Mouse (Mus musculus): ENCODE results near the gene Trim37.
A peak's percentile ranks its signal among the peaks of the same experiment; 100 is the strongest.

Trim37 gene

DNA sequence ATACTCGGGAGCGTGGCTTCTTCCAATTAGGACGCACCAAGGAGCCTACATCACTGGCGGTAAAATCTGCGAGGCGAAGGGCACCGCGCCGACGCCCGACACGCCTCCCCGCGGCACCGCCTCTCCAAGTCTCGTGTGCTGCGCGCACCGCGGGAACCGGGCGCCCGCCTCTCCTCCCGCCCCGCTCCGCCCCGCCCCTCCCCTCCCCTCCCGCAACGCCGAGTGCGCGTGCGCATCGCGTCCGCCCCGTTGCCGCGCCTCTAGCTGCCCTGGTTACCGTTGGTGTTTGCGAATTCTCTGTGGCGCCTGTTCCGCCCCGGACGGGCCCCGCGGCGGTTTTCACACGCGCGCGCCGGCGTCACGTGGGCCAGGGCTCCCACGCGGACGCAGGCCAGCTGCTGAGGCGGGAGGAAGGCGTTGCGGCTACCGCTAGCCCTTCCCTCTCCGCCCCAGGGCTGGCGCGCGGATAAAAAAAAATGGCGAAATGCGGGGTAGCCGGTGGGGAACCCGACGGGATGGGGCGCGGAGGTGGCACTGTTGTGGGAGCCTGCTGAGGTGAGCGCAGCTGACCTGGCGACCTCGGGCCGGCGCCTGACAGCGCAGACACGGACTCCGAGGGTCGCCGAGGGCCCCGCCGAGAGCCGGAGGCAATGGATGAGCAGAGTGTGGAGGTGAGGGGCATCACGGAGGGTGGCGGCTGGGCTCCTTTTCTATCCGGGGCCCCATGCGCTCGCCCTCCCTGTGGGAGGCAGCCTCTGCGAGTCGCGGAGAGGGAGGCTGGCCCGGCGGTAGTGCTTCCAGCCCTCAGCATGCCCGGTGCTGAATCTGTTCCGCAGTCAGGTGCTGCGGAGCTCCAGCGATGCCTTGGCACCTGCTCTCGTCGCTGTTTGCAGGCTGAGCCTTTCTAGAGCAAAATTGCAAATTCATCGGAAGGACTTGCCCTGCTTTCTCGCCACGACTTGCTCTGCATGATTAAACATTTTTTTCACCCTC, at the start of gene Trim37:
Gene Trim37 (plus strand): TSS at position 254 of the 993 bp plus-strand sequence.
- peak; percentile 95 for DNase-seq (ENCODE audit: low spot score)

DNA sequence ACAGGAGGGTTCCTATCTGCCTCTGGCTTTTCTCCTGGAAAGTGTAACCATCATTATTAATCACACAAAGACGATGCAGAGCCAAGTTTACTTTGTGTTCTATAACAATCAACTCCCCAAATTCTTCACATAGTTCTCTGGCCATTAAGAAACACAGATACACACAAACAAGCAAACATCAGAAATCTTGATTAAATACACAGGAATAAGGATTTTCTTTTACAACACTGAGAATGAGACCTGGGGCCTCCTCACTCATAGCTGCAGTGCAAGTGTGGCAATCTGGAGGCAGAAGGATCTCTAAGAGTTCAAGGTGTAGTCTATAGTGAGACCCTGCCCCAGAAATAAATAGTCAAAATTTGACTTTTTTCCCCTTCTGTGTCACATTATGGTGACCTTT, 43.2 kb upstream of the Trim37 start:
- DNase-seq (ENCODE audit: low spot score) = no peak

DNA sequence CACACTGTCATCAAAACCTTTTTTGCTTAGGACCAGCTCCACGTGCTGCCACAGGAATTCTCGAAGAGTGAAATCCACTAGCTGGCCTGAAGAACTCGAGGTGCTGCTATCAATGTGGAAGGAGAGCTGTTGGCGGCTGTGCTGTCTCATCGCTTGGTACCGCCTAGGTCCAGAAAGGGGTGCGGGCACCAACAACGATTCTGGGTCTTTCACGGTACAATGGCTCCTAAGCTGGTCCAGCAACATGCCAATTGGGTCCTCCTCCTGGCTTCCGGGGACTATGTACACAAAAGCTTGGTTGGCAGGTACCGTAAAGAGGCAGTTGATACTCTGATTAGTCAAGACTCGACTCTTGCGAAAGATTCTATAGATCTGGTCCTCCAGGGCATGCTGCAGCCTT, 41.4 kb upstream of the Trim37 start:
- DNase-seq (ENCODE audit: low spot score) = no peak

DNA sequence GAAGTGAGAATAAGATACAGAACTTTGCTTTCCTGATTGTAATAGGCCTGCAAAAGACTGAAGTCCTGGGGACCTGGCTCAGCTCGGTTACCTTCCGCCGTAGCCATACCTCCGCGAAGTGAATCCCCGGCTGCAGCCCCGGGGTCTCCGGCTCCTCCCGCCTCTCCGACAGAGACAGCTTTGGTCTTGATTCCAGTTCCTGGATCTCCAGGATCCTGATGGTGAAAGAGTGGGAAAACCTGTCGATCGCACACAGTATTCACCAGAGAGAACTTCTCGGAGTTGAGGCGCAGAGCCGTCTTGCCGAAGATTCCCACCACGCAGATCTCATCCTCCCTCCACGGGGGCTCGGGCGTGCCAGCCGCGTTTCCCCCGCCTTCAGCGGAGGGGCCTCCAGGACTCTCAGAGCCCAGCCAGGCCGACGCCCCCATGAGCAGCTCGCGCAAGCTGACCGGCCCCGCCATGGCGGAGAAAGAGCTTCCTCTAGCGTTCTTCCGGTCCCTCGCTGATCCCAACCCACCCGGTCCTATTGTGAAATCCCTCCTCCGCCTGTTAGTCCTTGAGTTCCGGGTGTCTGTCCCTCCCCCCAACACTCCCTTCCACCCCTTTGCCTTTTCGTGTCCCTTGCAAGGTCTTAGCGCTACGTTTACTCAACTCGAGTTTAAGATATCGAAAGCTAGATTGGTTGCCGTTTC, 40.4 kb upstream of the Trim37 start, which contains the start of gene Smg8:
Gene Smg8 (minus strand): TSS at position 485 of the 695 bp plus-strand sequence.
- peak; percentile 90 for DNase-seq (ENCODE audit: low spot score)

DNA sequence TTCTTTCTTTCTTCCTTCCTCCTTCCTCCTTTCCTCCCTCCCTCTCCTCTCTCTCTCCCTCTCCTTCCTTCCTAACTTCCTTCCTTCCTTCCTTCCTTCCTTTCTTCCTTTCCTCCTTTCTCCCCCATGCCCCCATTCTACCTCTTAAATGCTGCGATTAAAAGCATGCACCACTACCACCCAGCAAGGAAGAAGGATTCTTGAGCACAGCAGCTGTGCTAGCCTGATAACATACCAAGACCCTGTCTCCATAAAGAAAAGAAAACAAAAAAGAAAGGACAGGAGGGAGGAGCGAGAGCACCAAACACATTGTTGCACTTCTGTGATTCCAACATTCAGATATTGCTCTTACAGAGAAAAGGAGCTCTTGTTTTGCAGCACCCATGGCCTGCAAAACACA, 39.7 kb upstream of the Trim37 start:
- no peak for DNase-seq (ENCODE audit: low spot score)

DNA sequence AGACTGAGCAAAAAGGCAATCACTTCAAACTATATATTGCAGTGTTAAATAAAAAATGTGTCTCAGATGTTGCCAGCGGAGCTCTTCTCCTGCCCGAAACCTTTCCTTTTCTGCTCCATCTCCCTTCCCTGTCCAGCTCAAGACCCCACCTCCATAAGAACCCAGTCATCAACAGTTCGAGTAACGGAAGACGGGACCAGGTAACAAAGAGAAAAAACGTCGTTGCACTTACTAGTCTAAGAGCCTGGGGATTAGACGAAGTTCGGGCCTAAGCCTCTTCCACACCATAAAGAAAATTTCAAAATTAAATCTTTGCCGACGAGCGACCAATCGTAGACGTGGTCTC, 18.5 kb upstream of the Trim37 start, which contains the start of gene Prr11:
Gene Prr11 (minus strand): TSS at position 300 of the 346 bp plus-strand sequence.
- DNase-seq (ENCODE audit: low spot score) = no peak

DNA sequence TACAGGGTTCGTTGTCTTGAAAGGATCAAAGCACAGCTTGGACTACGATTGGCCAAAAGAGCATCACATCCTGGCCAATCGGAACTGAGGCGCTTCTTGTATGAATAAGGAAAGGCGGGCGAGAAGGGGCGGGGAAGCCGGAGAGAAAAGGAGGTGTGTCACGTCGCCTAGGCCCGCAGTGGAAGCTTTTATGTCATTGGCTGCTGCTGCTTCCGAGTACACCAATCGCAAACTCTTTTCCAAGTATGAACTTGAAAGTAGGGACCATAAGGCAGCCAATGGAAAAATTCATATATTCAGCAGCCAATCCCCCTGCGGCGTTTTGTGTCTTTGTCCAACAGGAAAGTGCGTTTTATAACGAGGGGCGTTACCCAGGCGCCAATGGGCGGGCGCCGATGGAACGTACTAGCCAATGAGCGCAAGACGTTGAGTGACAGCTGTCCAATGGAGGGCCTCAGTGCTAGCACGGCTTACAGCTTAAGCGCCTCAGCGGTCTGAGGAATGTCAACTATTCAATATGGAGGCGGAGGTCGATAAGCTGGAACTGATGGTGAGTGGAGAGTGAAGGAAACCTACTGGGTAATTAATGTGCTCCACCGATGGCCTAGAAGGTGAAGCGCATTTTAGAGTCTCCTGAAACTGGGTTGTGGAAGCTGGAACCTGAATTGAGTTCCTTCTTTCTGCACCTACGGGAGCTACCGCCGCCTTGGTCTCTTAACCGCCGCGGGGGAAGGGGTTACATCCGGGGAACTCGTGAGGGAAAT, 17.9 kb upstream of the Trim37 start, which contains the start of gene Ska2:
Gene Ska2 (plus strand): TSS at position 480 of the 764 bp plus-strand sequence.
- peak; percentile 100 for DNase-seq (ENCODE audit: low spot score)

DNA sequence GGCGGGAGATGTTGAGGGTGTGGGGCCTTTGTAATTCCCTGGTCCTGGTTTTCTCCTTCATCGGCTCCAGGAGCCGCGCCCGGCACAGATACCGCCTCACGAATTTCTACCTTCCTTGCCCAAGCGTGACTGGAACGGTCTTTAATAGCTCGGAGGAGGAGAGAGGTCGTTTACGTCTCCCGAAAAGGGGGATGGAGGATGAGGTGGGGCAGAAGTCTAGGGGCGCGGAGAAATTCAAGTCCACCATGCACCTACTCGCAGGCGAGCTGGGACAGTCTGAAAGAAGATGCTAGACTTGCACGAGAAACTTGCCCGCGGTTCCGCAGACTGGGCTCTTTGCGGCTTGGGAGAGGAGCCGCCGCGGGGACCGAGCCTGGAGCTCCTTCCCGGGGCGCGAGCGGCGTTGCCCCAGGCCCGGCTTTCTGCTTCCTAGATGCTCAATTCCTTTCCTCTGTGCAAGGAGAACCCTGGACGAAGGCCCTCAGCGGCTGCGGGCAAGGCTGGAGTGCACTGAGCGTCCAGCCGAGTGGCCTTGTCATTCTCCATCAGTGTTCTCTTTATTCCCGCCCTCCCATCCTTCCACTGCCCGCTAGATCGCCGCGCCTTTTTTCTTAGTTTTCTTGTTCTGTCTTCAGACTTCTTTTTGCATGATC, 17.2 kb upstream of the Trim37 start:
- DNase-seq (ENCODE audit: low spot score) = peak; percentile 36

DNA sequence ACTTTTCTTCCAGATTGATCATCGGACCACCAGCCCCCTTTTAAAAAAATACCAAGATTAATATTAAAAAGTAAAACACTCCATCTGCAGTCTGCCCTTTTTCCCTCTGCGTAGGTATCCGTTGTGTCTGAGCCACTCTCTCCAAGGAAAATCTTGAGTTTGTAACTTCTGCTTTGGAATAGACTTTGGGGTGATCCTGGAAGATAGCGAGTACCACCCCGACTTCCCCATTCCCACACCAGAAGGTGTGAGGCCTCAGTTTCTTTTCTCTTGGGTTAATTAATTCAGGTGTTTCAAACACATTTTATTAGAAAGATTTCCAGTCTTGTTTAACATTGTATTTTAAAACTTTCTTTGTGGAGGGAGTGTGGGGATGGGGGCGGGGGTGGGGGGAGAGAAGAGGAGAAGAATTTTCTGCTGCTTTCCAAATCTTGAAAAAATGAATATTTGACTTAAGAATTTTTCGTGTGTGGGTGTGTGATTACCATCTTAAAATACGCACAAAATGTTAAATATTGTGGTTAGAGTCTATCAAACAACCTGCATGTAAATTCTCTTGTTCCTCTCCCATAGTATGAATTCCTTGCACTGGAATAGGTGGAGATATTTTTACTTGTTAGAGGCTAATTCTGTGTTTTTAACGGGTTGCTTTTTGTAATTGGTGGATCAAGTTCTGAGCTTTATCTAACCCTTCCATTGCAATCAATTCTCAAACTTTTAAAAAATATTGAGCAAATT, 16.5 kb upstream of the Trim37 start:
- no peak for DNase-seq (ENCODE audit: low spot score)

DNA sequence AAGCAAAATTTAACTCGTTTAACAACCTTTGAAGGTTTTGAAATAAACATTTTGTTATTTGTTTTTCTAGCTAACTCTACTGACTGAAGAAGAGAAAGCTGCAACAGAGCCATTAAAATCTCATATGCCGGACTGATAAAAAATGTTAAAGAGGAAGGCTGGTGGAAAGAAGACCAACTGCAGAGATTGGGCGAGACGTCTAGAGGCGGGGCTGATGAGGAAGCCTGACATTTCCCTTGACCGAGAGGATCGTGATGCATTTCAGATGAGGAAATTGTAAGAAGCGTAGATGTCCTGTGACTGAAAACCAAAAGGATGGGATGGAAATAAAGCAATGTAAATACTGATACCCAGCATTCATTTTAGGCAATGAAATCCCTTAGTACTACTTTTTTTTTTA, 5.0 kb upstream of the Trim37 start:
- DNase-seq (ENCODE audit: low spot score) = no peak

DNA sequence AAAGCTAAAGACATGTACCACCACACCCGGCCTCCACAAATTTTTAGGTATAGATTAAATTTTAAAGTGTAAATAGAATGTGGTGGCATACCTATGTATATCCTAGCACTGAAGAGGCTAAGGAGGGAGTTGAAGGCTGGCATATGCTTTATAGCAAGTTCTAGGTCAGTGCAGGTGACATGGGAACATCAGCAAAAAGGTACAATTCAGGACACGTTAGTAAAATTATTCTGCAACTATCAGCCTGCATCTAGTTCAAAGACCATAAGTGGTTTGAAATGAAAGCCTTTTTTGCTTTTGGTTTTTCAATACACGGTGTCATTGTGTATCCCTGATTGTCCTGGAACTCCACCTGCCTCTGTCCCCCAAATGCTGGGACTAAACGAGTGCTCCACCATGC, 1.3 kb upstream of the Trim37 start:
- DNase-seq (ENCODE audit: low spot score) = no peak

DNA sequence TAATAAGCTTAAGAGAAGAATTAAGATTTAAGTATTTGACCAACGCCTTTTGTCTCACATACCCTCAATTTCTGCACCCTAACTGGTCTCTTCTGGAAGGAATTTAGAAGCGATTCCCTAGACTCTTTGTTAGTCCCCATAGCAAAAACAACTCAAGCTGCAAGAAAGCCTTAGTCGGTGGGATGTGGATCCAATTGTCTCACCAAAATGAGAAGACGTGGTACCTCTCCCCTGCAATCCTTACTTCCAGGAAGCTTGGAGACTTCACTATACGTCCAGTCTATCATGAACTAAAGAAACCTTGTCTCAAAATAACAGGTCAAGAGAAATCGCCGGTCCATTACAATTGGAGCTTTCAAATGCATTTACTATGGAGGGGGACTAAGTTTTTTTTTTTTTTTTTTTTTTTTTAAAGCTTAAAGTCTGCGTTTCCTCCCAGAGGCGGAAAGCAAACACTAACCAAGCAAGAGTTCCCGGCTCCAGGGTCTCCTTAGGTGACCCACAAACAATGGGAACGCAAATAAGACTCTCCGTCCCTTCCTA, 525 bp upstream of the Trim37 start:
- DNase-seq (ENCODE audit: low spot score) = no peak

DNA sequence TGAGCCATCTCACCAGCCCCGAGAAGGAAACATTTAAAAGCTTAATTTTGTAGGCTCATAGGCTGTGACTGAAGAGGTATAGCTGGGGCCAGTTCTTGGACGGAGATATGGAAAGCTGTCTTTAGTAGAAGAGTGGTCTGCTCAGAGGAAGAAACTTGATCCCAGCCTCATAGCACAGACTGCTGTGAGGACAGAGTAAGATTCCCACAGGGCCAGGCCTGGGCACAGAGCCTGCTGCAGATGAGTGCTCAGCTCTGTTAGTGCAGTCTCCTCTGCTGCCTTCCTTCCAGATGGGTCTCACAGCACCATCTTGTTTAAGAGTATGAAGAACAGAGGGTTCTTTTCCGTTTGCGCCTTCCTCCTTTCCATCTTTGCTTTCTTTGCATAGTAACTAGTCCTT, 9.4 kb downstream of the Trim37 start:
- DNase-seq (ENCODE audit: low spot score) = no peak

DNA sequence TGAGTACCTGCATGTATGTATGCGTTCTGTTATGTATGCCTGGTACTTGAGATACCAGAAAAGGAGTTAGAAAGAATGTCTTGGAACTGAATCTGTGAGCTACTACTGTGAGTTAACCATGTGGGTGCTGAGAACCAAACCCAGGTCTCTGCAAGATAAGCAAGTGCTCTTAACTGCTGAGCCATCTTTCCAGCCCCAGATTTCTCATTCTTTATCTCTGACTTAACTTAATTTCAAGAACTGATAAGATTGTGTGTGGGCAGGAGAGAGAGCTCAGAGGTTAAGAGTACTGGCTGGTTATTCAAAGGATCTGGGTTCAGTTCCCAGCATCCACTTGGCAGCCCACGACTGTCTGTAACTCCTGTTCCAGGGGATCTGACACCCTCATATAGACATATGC, 31.1 kb downstream of the Trim37 start:
- no peak for DNase-seq (ENCODE audit: low spot score)

DNA sequence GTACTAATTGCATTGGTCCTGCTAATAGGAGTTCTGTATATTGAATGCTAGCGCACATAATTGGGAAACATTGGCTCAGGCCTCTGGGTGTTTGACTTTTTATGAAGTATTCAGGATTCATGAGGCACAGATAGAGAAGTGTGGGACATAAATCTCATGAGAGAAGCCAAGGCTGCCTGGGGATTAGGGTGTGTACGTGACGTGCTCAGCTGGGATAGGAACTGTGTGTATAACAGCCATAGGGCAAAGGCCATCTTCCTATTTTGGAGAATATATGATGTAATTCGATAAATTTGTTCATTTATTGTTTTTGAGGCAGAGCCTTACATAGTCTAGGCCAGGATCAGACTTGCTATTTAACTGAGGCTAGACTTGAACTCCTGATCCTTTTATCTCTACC, 35.8 kb downstream of the Trim37 start:
- no peak for DNase-seq (ENCODE audit: low spot score)

DNA sequence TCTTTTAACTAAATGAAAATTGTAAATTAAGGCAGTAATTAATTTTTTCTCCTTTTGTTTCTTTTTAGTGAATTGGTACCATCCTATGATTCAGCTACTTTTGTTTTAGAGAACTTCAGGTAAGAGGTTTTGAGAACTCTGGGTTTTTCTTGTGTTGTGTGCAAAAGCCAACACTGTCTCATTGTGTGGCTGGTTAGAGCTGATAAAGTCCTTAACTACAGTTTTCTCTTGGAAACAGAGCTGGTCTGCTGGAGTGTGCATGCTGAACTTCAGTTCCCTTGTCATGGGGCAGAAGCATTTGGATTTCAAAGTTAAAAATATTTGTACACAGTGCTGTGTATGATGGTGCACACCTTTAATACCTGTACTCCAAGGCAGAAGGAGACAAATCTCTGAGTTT, 36.9 kb downstream of the Trim37 start:
- DNase-seq (ENCODE audit: low spot score) = no peak

DNA sequence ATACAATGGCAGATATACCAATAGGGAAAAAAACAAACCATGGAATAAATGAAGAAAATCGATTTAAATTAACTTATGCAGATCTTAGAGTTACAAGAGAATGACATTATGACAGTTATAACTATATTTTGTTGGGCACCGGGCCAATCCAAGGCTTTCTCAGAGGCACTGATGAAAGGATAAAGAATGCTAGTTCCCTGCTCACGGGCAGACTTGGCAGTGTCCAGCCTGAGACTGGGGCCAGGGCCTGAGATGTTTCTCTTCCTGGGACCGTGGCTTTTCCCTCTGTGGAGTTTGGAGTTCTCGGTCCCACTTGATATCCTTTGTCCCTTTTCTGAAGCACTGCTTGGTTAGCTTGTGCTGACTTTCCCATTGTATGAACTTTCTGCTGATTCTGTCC, 46.7 kb downstream of the Trim37 start:
- peak; percentile 24 for DNase-seq (ENCODE audit: low spot score)

DNA sequence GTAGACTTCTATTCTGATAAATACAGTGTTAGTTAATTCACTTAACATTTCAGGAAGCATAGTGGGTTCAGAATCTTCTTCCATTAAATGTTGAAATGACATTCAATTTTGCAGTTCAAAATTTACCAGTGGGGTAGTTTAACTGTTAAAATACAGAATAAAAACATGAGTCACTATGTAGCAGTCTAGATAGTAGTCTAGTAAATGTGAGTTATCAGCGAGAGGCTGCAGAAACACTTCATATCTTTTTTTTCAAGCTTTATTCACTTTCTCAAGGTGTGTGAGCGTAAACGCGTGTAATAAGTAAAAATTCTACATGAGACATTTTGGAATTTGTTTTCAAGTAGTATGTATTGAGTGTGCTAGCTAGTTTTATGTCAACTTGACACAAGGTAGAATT, 48.2 kb downstream of the Trim37 start:
- DNase-seq (ENCODE audit: low spot score) = no peak

DNA sequence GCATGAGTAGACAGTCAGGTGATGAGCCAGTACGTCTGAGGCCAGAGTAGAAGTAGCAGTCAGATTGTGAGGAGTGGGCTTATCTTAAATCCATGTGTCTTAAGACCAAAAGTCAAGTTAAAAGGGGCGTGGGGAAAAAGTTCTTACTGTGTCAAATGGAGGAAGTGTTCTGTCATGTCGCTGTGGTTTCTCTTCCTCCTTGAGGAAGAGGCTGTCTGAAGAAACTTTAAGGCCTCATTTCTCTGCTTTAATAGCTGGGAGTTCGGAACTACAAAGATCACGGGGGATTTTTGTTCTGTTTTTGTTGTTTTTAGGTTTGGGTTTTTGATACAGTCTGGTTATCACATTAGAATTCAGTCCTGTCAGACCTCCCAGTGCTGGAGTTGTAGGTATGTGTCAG, 85.4 kb downstream of the Trim37 start:
- no peak for DNase-seq (ENCODE audit: low spot score)

DNA sequence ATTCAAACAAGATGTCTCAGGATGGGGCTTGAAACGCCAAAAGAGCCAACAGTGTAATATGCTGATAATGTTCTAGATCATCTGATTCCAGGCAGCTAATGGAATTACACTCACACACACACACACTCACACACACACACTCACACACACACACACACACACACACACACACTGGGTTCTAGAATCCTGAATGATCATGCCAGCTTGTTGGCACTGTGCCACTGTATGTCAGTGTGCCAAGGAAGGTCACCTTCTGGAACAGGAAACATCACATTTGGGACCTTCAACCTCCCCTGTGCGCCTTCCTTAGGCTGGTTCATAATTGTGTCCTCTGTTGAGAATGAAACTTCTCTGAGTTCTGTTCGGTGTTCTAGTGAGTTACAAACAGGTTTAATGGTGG, 95.8 kb downstream of the Trim37 start:
- DNase-seq (ENCODE audit: low spot score) = no peak

DNA sequence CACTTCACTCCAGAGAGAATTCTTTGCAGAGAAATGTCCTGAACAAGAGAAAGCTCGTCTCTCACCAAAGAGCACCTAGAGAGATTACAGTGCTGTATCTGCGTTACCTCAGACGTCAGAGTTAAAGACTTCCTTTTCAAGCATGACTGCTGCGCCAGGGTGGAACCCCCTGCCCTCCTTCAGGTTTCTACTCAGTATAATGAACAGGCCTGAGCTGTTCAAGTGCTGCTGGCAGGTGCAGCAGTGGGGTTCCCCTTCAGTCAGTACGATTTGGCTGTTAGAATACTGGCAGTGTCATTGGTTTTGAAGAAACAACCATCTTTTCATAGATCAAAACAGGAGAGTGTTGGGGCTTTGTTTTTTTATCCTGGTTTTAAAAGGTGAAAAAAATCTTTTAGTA, 100.2 kb downstream of the Trim37 start:
- no peak for DNase-seq (ENCODE audit: low spot score)

Data from adipocyte (in vitro differentiated cells).